Mouse (Mus musculus): Measurements from ENCODE around the gene Tm2d3.
A peak's percentile ranks its signal among the peaks of the same experiment; 100 is the strongest.

Gene Tm2d3

DNA sequence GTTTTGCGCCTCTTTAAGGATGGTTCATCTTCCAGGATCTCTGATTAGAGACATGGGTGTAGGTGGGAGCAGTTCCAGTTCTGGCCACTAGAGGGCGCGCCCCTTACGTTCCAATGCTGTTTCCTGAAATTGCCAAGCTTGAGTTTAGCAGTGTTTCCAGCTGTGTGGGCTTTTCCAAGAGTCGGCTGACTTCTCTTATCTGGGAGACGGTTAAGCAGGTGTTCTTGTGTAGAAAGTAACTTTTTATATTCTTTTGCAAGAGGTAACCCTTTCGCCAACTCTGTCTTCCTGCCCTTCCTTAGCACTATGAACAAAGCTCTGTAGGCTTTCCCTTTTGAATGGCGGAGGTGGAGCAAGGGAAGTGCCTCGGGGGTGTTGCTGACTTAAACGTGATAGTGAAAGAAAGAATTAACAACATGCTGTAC lies 13.9 kb downstream of the Tm2d3 start:
- peak; percentile 57 to 87 for DNase-seq (ENCODE audit: low spot score in 2 of 2)

GRCm38 (mm10) chr7:65708506-65708905 lies 17.5 kb downstream of the Tm2d3 start:
- no peak for DNase-seq (ENCODE audit: low spot score in 2 of 2)

DNA sequence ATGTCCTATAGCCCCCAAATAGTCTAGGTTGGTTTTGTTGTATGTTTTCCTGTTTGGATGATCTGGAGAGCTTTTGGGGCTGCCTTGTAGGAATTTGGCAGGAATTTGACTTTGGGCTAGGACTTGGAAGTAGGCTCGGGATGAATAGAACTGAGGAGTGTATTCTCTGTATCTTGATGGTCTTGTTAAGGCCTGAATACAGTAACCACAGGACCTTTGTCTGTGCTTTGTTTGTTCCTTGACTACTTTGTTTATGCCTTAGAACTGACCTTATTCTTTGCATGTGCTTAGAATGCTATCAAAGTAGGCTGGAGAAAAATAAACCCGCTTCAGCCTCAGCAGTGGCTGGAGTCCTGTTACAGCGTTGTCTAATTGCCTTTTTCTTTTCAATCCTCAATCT lies 19.3 kb downstream of the Tm2d3 start:
- DNase-seq (ENCODE audit: low spot score in 2 of 2): no peak

DNA sequence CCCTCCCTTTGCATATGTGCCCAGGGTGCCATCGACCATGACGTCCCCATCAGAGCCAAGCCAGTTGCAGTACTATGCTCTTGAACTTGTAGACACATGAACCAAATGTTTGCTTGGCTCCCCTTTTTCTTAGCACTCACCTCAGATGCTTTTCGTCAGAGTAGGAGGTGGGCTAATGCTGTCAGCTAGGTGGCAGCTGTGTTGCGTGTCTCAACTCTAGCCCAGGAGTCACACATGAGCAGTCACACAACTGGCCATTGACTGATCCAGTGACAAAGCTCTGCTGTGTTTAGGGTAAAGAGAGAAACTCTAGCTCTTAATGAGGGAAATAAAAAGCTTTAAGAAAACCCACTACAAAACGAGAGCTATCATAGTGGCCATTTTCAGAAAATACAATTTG lies 22.8 kb downstream of the Tm2d3 start:
- no peak for DNase-seq (ENCODE audit: low spot score in 2 of 2)

DNA sequence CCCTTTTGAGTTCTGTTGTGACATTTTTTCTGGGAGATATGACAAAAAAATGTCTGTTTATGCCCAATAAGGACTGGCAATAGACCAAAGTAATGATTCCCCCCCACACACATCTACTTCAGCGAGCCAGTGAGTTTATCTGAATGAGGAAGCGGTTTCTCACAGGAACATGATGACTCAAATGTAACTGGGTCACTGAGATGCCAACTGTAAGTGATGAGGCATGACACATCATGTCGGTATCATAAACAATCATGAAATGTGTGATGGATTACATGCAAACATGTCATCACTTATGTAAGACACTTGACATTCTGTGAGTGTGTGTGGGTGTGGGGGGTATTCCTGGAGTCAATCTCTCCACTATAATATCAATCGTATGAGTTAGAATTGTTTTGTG lies 23.3 kb downstream of the Tm2d3 start:
- no peak for DNase-seq (ENCODE audit: low spot score in 2 of 2)

- DNase-seq (ENCODE audit: low spot score in 2 of 2): no peak
Observed at GRCm38 (mm10) chr7:65734024-65734423, 43.1 kb downstream of the Tm2d3 start.

GRCm38 (mm10) chr7:65735261-65735660 lies 44.3 kb downstream of the Tm2d3 start:
- no peak for DNase-seq (ENCODE audit: low spot score in 2 of 2)

DNA sequence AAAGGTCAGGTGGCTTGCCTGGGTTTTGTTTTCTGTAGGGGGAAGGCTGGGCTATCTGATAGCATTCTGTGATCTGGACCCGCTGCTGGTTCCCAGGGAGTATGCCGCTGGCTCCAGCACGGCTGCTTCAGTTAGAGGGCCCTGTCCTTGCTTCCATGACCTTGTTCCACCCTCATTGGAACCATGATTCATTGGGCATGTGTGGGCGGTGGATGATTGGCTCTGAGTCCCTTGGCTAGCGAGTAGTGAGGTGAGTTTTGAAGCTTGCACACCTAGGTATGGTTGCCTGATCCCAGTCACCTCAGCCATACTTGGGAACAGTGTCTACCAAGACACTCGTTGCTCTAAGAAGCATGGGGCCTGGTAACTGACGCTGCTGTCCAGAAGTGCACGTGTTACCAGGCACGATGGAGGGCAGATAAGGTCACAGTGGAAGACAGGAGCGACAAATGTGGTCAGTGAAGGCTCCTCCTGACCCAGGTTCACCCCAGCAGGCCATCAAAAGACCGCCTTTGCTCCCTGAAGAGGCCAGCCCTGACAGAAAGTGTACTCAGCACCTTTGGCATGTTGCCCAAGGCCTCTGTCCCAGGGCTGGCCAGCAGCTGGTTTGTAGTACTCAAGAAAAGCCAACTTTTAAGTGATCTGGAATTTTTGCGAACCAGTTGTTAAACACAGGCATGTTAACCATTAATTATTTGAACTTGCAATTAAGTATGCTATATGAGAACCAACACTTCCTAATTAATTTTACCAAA lies 46.5 kb downstream of the Tm2d3 start:
- peak in 1 of 2 experiments; percentile 15 for DNase-seq (ENCODE audit: low spot score in 2 of 2)

GRCm38 (mm10) chr7:65742857-65743256 lies 51.9 kb downstream of the Tm2d3 start:
- DNase-seq (ENCODE audit: low spot score in 2 of 2): no peak

- no peak for DNase-seq (ENCODE audit: low spot score in 2 of 2)
Observed at GRCm38 (mm10) chr7:65747990-65748955, 57.3 kb downstream of the Tm2d3 start.

Measured in spleen, postnatal 4 days (tissue).